Mouse (Mus musculus): ENCODE measurements around the gene Armh3.

DNA sequence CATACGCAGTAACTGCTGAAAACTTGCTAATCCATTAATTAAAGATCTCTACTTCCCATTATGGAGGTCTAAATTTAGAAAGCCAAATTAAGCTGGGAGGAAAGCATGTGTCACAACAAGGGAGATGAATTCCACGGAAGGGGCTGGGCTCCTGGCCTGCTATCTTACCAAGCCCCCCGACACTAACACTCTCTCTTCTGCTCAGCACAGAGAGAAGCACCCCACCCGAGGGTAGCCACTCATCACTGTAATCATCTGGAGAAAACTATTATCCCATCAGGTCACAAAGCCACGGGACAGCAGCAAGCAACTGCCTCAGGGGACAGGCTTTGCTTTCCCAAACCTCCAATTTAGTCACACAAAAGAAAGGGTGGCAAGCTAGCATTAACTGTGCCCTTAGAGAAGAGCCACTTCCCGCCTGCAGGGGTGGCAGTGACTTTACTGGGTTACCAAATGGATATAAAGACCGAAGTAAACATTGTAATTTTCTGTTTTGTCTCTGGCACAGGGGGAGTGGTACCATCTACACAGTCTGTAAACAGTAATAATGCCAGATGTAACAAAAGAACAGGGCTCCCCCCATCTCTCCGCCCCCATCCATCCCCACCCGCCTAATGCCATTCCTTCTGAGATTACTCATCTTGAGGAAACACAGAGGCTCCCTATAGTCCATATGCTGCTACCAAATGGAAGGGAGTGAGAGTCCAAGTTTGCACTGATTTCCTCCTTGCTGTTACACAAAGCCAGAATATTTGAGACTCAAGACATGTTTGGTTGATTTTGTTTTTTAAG lies 77.8 kb downstream of the Armh3 start:
- no peak for TF ChIP-seq POLR2A (IDR thresholded peaks at IDR 0.05; ENCODE audit: insufficient read depth, low read depth, low read length)
- TF ChIP-seq EP300 (IDR thresholded peaks at IDR 0.05; ENCODE audit: insufficient read depth, low read depth, low read length): no peak
- no peak for TF ChIP-seq CTCF (IDR thresholded peaks at IDR 0.05)
